Mouse (Mus musculus) stomach, embryonic 16.5 days (tissue): Measurements from ENCODE around the gene Cyp2d11. TPM values are rescaled to one million over a fixed set of nuclear protein-coding genes. Genes with fewer than 3 reads are reported as not detected.

ENCODE experiments used
- ATAC-seq: fragments of 200-750 bp; cut with Nextera tagmentation; 2 replicates; pipeline ENCODE4 v1.8.0; 2017; ENCODE audit warnings: moderate number of reproducible peaks, moderate TSS enrichment; ENCODE audit not compliant: insufficient read depth, low FRiP score
- H3K27ac ChIP-seq: fragments of 300-500 bp; sonication (generic); 2 replicates; pipeline ENCODE4 v1.5.1; 2014; ENCODE audit warnings: low read length
- H3K27me3 ChIP-seq: fragments of 300-500 bp; sonication (generic); 2 replicates; pipeline ENCODE4 v1.6.1; 2014; ENCODE audit warnings: low read length, control low read depth, mixed read lengths; ENCODE audit not compliant: control insufficient read depth, insufficient read depth
- H3K36me3 ChIP-seq: fragments of 300-500 bp; sonication (generic); 2 replicates; pipeline ENCODE4 v1.6.1; 2014; ENCODE audit warnings: low read length; ENCODE audit not compliant: control insufficient read depth, insufficient read depth
- H3K4me1 ChIP-seq: fragments of 300-500 bp; sonication (generic); 2 replicates; pipeline ENCODE4 v1.6.1; 2014; ENCODE audit warnings: low read length, control low read depth, mixed read lengths; ENCODE audit not compliant: control insufficient read depth, insufficient read depth
- H3K4me2 ChIP-seq: fragments of 300-500 bp; sonication (generic); 2 replicates; pipeline ENCODE4 v1.6.1; 2014; ENCODE audit warnings: low read depth, low read length, mixed read lengths
- H3K4me3 ChIP-seq: fragments of 300-500 bp; sonication (generic); replicated peaks from 2 replicates; pipeline ENCODE4 v1.5.1; 2014; ENCODE audit warnings: mild to moderate bottlenecking, low read length
- H3K9ac ChIP-seq: fragments of 300-500 bp; sonication (generic); 2 replicates; pipeline ENCODE4 v1.6.1; 2014; ENCODE audit warnings: low read length
- H3K9me3 ChIP-seq: fragments of 300-500 bp; sonication (generic); replicated peaks from 2 replicates; pipeline ENCODE4 v1.6.1; 2016; ENCODE audit warnings: low read length, control low read depth; ENCODE audit not compliant: control insufficient read depth
- WGBS: fragments of 180-500 bp; shearing (Covaris S2); extraction: QIAGEN DNeasy Blood & Tissue Kit; methylation state at CpG from one replicate; pipeline ENCODE4 v1.1.7; 2014; 5-methylcytosine and 5-hydroxymethylcytosine counted together
- polyA plus RNA-seq: library from polyadenylated mRNA; unstranded; fragments of >200 nt; fragmentation: Nextera tagmentation; extraction: Ambion mirVana; gene quantifications from 2 replicates; pipeline ENCODE4 v1.2.1, GENCODE M21; 2015

Gene Cyp2d11
- polyA plus RNA-seq, 1 experiment from 2014 or later = not detected

DNA sequence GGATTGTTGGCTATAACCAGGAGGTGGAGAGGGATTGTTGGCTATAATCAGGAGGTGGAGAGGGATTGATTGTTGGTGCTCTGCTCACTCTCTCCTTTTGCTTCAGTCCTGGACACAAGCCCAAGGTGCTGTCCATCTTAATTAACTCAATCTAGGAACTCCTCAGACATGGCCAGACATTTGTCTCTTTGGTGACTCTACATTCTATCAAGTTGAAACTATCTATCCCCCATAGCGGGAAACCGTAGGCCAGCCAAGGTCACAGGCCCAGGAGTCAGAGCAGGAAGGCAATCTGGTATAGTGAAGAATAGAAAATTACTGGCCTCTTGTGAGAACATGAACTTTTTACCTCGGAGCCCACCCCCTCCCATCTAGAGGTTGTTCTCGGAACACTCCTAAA lies 31.6 kb downstream of the Cyp2d11 start:
- Histone ChIP-seq H3K27ac (peak overlapping the region; percentile 51), H3K4me1 (peaks cover 10% of the 10 kb centered on the region), H3K27me3 (no peaks in the 10 kb centered on the region), H3K36me3 (no peaks in the 10 kb centered on the region), H3K4me2 (no peak overlapping the region), H3K9ac (no peak overlapping the region), H3K4me3 (no peak overlapping the region), H3K9me3 (no peaks in the 10 kb centered on the region)
- 72% methylated on average over 3 of the region's 4 CpGs for WGBS
- ATAC-seq = no peak

DNA sequence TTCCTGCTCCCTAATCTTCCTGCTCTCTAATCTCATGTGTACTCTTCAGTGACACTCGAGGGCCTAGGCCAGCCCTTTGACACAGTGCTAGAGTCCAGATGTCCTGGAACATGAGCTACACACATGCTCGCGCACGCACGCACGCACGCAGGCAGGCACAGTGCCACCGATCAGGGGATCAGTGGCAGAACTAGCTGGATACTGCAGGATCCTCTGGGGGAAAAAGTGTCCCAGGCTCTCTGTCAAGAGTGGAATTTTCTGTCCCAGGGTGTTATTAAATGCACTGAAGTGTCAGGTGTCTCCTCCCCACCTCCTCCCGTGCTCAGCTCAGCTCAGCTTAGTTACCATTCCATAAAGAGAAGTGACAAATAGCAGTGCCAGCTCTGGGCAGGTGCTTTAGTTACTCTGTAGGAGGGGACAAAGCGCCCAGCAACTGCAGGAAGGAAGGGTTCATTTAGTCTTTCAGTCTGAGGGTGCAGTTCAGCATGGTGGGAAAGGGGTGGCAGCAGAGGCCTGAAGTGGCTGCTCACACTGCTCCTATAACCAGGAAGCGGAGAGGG lies 32.3 kb downstream of the Cyp2d11 start:
- peaks cover 10% of the 10 kb centered on the region for H3K4me1 ChIP-seq
- H3K27me3 ChIP-seq = no peaks in the 10 kb centered on the region
- WGBS = 70% methylated on average over 11 of the region's 11 CpGs
- H3K36me3 ChIP-seq = no peaks in the 10 kb centered on the region
- H3K9ac ChIP-seq = peak overlapping the region; percentile 6; the same call in 1 of the 2 replicates
- peak; percentile 72; the same call in 1 of the 2 replicates for ATAC-seq
- H3K4me2 ChIP-seq = no peak overlapping the region
- no peak overlapping the region for H3K4me3 ChIP-seq
- peak overlapping the region; percentile 36; the same call in 1 of the 2 replicates for H3K27ac ChIP-seq
- no peaks in the 10 kb centered on the region for H3K9me3 ChIP-seq

DNA sequence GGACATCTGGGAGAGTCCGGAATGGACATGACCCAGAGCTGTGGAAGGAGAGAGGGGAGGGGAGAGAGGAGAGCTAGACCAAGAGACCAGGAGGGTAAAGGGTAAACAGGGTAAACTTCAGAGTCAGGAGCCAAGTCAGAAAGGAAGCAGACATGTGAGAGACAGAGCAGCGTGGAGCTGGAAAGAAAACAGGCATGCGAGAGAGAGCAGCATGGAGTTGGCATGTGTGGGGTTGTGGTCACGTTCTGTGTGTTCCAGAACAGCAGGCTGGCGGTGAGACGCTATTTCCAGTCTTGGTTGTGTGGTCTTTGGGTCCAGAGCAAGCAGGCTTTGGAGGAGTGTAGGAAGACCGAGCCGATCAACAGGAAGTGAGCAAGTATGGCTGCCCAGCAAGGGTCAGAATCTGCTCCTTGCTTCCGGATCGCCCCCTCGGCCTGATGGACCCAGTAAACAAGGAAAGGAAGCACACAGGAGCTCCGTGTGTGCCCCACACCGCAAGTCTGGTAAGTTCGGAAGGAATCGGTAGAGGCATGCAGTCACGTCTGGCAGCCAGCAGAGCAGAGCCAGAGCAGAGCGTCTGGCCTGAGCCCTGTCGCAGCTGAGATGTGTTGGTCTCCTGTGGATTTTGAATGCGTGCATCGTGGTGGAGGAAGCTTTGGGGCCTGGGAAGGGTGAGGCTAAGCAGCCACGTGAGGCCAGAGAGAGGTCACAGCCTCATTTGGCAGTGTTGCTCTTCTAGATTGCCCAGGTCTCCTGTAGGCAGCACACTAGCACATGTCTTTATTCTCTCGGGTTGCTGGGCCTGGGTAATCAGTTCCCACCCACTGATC lies 35.2 kb downstream of the Cyp2d11 start:
- Histone ChIP-seq H3K9ac (peak overlapping the region; percentile 46; the same call in 1 of the 2 replicates), H3K4me3 (no peak overlapping the region), H3K4me2 (no peak overlapping the region), H3K27me3 (no peaks in the 10 kb centered on the region), H3K36me3 (no peaks in the 10 kb centered on the region), H3K9me3 (no peaks in the 10 kb centered on the region), H3K4me1 (peaks cover 14% of the 10 kb centered on the region), H3K27ac (peak overlapping the region; percentile 60)
- WGBS = 53% methylated on average over 22 of the region's 22 CpGs
- no peak for ATAC-seq

DNA sequence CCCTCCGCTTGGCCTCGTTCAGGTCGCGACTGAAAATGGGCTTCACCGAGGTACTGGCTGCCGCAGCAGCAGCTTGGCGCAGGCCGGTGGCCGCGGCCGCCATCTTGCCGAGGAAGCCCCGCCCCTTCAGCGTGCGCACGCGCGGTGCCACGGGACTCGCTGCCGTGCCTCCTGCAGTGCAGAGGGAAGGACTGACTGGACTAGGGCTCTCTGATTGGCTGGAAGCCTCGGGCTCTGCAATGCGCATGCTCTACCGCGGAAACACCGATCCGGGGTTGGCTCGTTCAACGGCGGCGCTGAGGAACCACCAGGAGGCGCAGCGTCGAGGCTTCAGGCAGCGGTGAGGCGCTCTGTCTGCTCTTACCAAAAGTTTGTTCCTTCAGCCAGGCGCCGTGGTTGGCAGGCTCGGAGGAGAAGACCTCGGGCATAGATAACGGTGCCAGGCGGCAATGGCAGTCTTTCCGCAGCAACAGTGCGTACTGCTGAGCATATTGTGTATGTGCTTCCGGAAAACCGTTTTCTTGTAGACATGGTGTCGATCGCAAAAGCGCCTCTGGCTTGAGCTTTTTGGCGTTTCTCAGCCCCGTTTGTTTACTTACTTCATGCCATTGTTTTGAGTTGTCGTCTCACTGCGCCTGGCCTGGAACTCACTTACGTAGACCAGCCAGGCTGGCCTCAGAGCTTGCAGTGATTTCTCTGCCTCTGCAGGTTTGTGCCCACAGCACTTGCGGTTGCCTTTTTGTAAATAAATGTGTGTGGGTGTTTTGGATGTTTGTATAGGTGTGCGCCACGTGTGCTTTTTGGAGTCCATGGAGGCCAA lies 39.5 kb downstream of the Cyp2d11 start, which contains the start of gene Ndufa6:
Gene Ndufa6 (minus strand): TSS at position 197 of the 820 bp plus-strand sequence.
- H3K9me3 ChIP-seq = no peaks in the 10 kb centered on the region
- H3K4me2 ChIP-seq = peak within 1 kb of the TSS; percentile 83
- H3K4me3 ChIP-seq = peak within 1 kb of the TSS; percentile 99
- peak; percentile 99 for ATAC-seq
- peak within 1 kb of the TSS; percentile 97 for H3K9ac ChIP-seq
- 1% methylated on average over 57 of the region's 57 CpGs for WGBS
- H3K36me3 ChIP-seq = peaks cover 11% of the 10 kb centered on the region
- peak within 1 kb of the TSS; percentile 91 for H3K27ac ChIP-seq
- H3K4me1 ChIP-seq = peaks cover 23% of the 10 kb centered on the region
- H3K27me3 ChIP-seq = no peaks in the 10 kb centered on the region

DNA sequence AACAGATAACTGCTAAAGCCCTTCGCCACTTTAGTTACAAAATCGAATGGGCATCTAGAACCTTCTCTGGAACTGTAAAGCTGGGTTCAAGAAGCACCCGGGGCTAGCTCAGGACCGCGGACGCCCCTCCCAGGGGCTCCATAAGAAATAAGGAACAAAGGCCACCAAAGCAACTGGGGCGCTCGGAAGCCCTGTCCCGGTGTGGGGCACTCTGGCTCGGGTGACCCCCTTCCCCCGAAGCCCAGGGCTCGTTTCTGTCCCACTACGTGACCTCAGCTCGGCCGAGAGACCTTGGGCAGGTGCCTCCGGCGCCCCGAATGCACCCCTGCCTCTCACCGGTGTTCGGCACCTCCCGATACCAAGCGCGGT lies 40.1 kb downstream of the Cyp2d11 start:
- Histone ChIP-seq H3K9me3 (no peaks in the 10 kb centered on the region), H3K4me1 (peaks cover 17% of the 10 kb centered on the region), H3K4me3 (peak overlapping the region; percentile 99), H3K27me3 (no peaks in the 10 kb centered on the region), H3K4me2 (peak overlapping the region; percentile 83), H3K9ac (peak overlapping the region; percentile 97), H3K27ac (peak overlapping the region; percentile 85), H3K36me3 (peaks cover 17% of the 10 kb centered on the region)
- no peak; the same call in 1 of the 2 replicates for ATAC-seq
- 0% methylated on average over 23 of the region's 23 CpGs for WGBS

DNA sequence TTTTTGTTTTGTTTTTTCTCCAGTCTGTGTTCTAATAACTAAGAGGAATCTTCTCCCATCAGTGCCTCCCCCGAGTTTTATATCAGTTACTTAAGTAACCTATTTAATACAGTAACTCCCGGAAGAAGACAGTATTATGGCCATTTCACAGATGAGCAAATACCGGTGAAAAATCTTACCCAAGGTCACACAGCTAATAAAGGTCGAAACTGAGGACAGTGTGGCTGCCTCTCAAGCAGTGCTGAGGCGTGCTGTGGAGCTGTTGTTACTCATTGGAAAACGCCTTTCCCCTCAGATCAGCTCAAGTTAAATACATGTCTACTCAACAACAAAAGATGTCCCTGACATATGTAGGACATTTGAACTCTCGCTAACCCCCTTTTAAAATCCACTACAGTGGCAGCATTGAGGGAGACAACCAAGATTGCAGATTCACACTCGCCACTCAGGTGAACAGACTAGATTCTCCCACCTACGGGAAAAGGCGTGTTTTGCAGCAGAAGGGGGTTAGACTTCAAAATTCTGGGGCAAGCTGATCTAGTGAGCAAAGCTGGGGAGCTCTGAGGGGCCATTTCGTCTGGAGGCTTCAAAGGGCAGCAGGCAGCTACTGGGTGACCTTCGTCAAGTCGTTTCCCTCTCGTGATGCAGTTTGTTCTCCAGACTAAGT lies 40.6 kb downstream of the Cyp2d11 start:
- Histone ChIP-seq H3K4me2 (peak overlapping the region; percentile 83), H3K27ac (peak overlapping the region; percentile 85), H3K4me1 (peaks cover 15% of the 10 kb centered on the region), H3K27me3 (no peaks in the 10 kb centered on the region), H3K9ac (peak overlapping the region; percentile 97), H3K9me3 (no peaks in the 10 kb centered on the region), H3K36me3 (peaks cover 22% of the 10 kb centered on the region), H3K4me3 (peak overlapping the region; percentile 99)
- 20% methylated on average over 14 of the region's 14 CpGs for whole genome bisulfite sequencing
- no peak for ATAC-seq

DNA sequence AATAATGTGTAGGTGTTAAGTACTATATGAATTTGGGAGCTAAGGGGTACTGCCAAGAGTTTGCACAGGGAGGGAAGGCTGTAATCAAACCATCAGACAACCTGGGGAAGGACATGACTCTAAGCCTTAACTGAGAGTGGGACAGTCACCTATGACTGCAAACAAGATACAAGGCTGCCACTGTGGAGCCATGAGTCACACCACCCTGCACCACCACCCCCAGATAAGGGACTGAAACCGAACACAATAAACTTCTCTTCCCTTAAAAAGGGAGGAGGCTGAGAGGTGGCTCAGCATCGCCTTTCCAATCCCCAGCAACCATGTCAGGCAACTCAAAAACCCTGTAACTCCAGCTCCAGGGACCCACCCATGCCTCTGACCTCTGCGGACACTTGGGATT lies 42.3 kb downstream of the Cyp2d11 start:
- 0 out of 2 replicates have a peak overlapping the region, but pooled peaks have one; percentile 17 for H3K4me2 ChIP-seq
- no peak overlapping the region for H3K4me3 ChIP-seq
- H3K27me3 ChIP-seq = no peaks in the 10 kb centered on the region
- 62% methylated on average over 3 of the region's 3 CpGs for WGBS
- peaks cover 30% of the 10 kb centered on the region for H3K4me1 ChIP-seq
- H3K36me3 ChIP-seq = peaks cover 27% of the 10 kb centered on the region
- H3K27ac ChIP-seq = peak overlapping the region; percentile 16
- no peak for ATAC-seq
- no peak overlapping the region for H3K9ac ChIP-seq
- H3K9me3 ChIP-seq = no peaks in the 10 kb centered on the region

DNA sequence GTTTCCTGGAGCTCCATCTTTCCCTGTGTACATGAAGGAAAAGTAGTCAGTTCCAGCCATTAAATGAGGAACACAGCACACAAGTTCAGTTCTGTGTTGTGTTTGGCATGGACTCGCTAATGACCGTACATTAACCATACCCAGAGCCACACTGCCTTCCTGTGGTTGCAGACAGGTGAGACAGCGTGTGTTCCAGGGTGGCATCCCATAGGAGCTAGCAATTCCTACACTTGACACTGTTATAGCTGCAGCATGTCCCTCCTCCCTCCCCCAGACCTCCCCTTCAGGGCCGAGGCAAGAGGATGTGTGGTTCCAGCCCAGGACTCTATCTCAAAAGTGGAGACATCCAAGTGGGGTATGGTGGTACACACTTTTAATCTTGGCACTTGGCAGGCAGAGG lies 43.5 kb downstream of the Cyp2d11 start:
- WGBS = 69% methylated on average over 4 of the region's 4 CpGs
- Histone ChIP-seq H3K36me3 (peaks cover 27% of the 10 kb centered on the region), H3K4me3 (no peak overlapping the region), H3K27me3 (no peaks in the 10 kb centered on the region), H3K9ac (no peak overlapping the region), H3K27ac (no peak overlapping the region), H3K4me2 (no peak overlapping the region), H3K9me3 (no peaks in the 10 kb centered on the region), H3K4me1 (peaks cover 30% of the 10 kb centered on the region)
- ATAC-seq = no peak
